Mouse (Mus musculus) heart, postnatal 0 days (tissue): ENCODE results near the gene Hoxa1. TPM values are rescaled to one million over a fixed set of nuclear protein-coding genes. Genes with fewer than 3 reads are reported as not detected.
A peak's percentile ranks its signal among the peaks of the same experiment; 100 is the strongest.

Experiments used
- ATAC-seq: fragments of 200-750 bp; cut with Nextera tagmentation; 2 replicates; pipeline ENCODE4 v1.8.0; 2017; ENCODE audit warnings: low read depth, moderate number of reproducible peaks, moderate library complexity; ENCODE audit not compliant: insufficient read depth
- DNase-seq: peaks from one replicate; pipeline ENCODE4 v3.0.0-alpha.2; 2016; ENCODE audit warnings: low spot score
- H3K27ac ChIP-seq: fragments of 300-500 bp; sonication (generic); 2 replicates; pipeline ENCODE4 v1.5.1; 2014; ENCODE audit warnings: low read depth, mild to moderate bottlenecking
- H3K27me3 ChIP-seq: fragments of 300-500 bp; sonication (generic); 2 replicates; pipeline ENCODE4 v1.6.1; 2014; ENCODE audit warnings: low read length, mixed read lengths; ENCODE audit not compliant: control insufficient read depth, insufficient read depth
- H3K36me3 ChIP-seq: fragments of 300-500 bp; sonication (generic); replicated peaks from 2 replicates; pipeline ENCODE4 v1.6.1; 2014; ENCODE audit warnings: low read length, mixed read lengths; ENCODE audit not compliant: control insufficient read depth, insufficient read depth
- H3K4me1 ChIP-seq: fragments of 300-500 bp; sonication (generic); 2 replicates; pipeline ENCODE4 v1.6.1; 2014; ENCODE audit warnings: antibody characterized with exemption; ENCODE audit not compliant: control insufficient read depth, insufficient read depth
- H3K4me2 ChIP-seq: fragments of 300-500 bp; sonication (generic); 2 replicates; pipeline ENCODE4 v1.6.1; 2014; ENCODE audit warnings: low read depth, mild to moderate bottlenecking, low read length, moderate library complexity
- H3K4me3 ChIP-seq: fragments of 300-500 bp; sonication (generic); 2 replicates; pipeline ENCODE4 v1.5.1; 2014; ENCODE audit warnings: low read depth, low read length
- H3K9ac ChIP-seq: fragments of 300-500 bp; sonication (generic); replicated peaks from 2 replicates; pipeline ENCODE4 v1.6.1; 2014; ENCODE audit warnings: low read depth, low read length, mixed read lengths
- H3K9me3 ChIP-seq: fragments of 300-500 bp; sonication (generic); replicated peaks from 2 replicates; pipeline ENCODE4 v1.6.1; 2016; ENCODE audit warnings: low read length; ENCODE audit not compliant: control insufficient read depth
- CTCF ChIP-seq: IDR thresholded peaks from 2 replicates; pipeline ENCODE4 v1.5.1; 2016; ENCODE audit warnings: antibody characterized with exemption, control low read depth, low read depth
- EP300 ChIP-seq: IDR thresholded peaks from 2 replicates; pipeline ENCODE4 v1.6.1; 2016; ENCODE audit warnings: antibody characterized with exemption, low read depth
- WGBS: fragments of 180-500 bp; shearing (Covaris S2); extraction: QIAGEN DNeasy Blood & Tissue Kit; methylation state at CpG from one replicate; pipeline ENCODE4 v1.1.7; 2014; 5-methylcytosine and 5-hydroxymethylcytosine counted together
- polyA plus RNA-seq: library from polyadenylated mRNA; unstranded; fragments of >200 nt; fragmentation: Nextera tagmentation; extraction: Ambion mirVana; gene quantifications from 2 replicates; pipeline ENCODE4 v1.2.1, GENCODE M21; 2015
- total RNA-seq: library from RNA; depleted of rRNA; stranded (reverse); fragments of >200 nt; gene quantifications from 2 replicates; pipeline ENCODE4 v1.2.3, GENCODE M21; 2014; ENCODE audit warnings: low replicate concordance

Gene Hoxa1
- total and polyA plus RNA-seq, 2 experiments from 2014 or later, result 0.08 TPM; not detected in 1

- H3K9ac ChIP-seq, result no peak overlapping the region
- DNase-seq (no peak), ATAC-seq (no peak)
- no peaks in the 10 kb centered on the region for H3K36me3 ChIP-seq
- 14% methylated on average over 17 of the region's 17 CpGs for WGBS
- H3K4me2 ChIP-seq, result peak overlapping the region; percentile 51
- peak overlapping the region; percentile 62 for H3K27ac ChIP-seq
- H3K4me1 ChIP-seq, result no peaks in the 10 kb centered on the region; the same call in 1 of the 2 replicates
- H3K27me3 ChIP-seq, result peaks cover 99% of the 10 kb centered on the region
- TF ChIP-seq CTCF (no peak), EP300 (no peak)
- peak overlapping the region; percentile 39 for H3K4me3 ChIP-seq
- no peaks in the 10 kb centered on the region for H3K9me3 ChIP-seq
These were observed 5.4 kb upstream of the Hoxa1 start for GRCm38 (mm10) chr6:52163366-52164031.

- ATAC-seq, result no peak
These were observed 4.7 kb upstream of the Hoxa1 start for GRCm38 (mm10) chr6:52162611-52163365.

GRCm38 (mm10) chr6:52162093-52162380, 3.9 kb upstream of the Hoxa1 start:
- Histone ChIP-seq H3K9ac (no peak overlapping the region), H3K36me3 (no peaks in the 10 kb centered on the region), H3K4me2 (no peak overlapping the region), H3K4me1 (no peaks in the 10 kb centered on the region; the same call in 1 of the 2 replicates), H3K4me3 (no peak overlapping the region), H3K27me3 (peaks cover 99% of the 10 kb centered on the region), H3K27ac (no peak overlapping the region), H3K9me3 (no peaks in the 10 kb centered on the region)
- DNase-seq (no peak), ATAC-seq (no peak)
- TF ChIP-seq EP300 (no peak), CTCF (no peak)
- WGBS, result 35% methylated on average over 1 of the region's 1 CpGs

More at GRCm38 (mm10) chr6:52162611-52163365, 4.7 kb upstream of the Hoxa1 start:
- H3K36me3 ChIP-seq, result no peaks in the 10 kb centered on the region
- H3K9me3 ChIP-seq, result no peaks in the 10 kb centered on the region
- H3K9ac ChIP-seq, result no peak overlapping the region
- peak overlapping the region; percentile 39 for H3K4me3 ChIP-seq
- DNase-seq, result no peak
- H3K27me3 ChIP-seq, result peaks cover 99% of the 10 kb centered on the region
- peak overlapping the region; percentile 62 for H3K27ac ChIP-seq
- WGBS, result 18% methylated on average over 14 of the region's 14 CpGs
- H3K4me1 ChIP-seq, result no peaks in the 10 kb centered on the region; the same call in 1 of the 2 replicates
- TF ChIP-seq CTCF (no peak), EP300 (no peak)
- peak overlapping the region; percentile 51 for H3K4me2 ChIP-seq

GRCm38 (mm10) chr6:52161336-52162092, 3.4 kb upstream of the Hoxa1 start:
- DNase-seq (no peak), ATAC-seq (no peak)
- Histone ChIP-seq H3K9ac (no peak overlapping the region), H3K4me3 (no peak overlapping the region), H3K4me1 (no peaks in the 10 kb centered on the region; the same call in 1 of the 2 replicates), H3K27me3 (peaks cover 99% of the 10 kb centered on the region), H3K27ac (no peak overlapping the region), H3K4me2 (no peak overlapping the region; the same call in 1 of the 2 replicates), H3K9me3 (no peaks in the 10 kb centered on the region), H3K36me3 (no peaks in the 10 kb centered on the region)
- WGBS, result 30% methylated on average over 8 of the region's 8 CpGs
- TF ChIP-seq CTCF (no peak), EP300 (no peak)

GRCm38 (mm10) chr6:52160511-52161335, 2.6 kb upstream of the Hoxa1 start:
- H3K4me2 ChIP-seq, result peak overlapping the region; percentile 91
- TF ChIP-seq EP300, result no peak
- TF ChIP-seq CTCF, result no peak
- 0 out of 2 replicates have a peak overlapping the region, but pooled peaks have one; percentile 32 for H3K27ac ChIP-seq
- H3K4me3 ChIP-seq, result peak overlapping the region; percentile 14; the same call in 1 of the 2 replicates
- no peak for DNase-seq
- no peaks in the 10 kb centered on the region; the same call in 1 of the 2 replicates for H3K4me1 ChIP-seq
- H3K9ac ChIP-seq, result no peak overlapping the region
- WGBS, result 12% methylated on average over 30 of the region's 30 CpGs
- no peak for ATAC-seq
- H3K9me3 ChIP-seq, result no peaks in the 10 kb centered on the region
- peaks cover 99% of the 10 kb centered on the region for H3K27me3 ChIP-seq
- no peaks in the 10 kb centered on the region for H3K36me3 ChIP-seq
